16 mouse cellular contexts compared by ENCODE assay signal in the genomic region with DNA sequence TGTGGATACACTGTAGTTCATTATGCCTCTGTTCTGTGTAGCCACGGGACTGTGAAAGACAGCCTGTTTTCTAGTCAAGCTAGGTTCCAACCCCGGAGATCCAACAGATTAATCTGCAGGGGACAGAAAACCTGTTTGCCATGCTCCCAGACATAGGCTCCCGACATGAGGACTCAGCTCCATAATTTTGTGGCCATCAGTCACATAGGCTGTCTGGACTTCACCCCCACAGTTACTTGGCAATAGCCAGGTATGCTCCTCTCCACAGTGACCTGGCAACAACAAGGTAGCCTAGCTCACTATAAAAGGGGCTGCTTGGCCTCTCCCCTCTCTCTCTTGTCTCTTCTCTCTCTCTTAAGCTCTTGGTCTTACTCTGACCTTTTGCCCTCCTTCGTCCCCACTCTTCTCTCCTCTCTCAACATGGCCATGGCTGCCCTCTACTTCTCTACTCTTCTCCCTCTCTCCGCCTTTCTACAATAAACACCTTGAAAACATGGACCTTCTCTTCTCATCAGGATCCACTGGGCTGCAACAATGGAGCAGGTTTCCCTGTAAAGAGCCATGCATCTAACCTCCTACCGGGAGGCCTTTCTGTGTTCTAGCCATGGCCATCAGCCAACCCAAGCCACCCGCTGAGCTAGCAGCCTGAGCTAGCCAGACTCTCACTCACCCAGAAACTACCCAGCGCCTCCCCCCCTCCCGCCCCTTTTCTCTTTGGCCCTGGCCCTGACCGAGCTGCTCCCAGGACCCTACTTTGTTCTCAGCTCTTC. TPM values are rescaled to one million over a fixed set of nuclear protein-coding genes. Genes with fewer than 3 reads are reported as not detected.
"Had no signal": no experiment of that assay in that cellular context is flagged by ENCODE, and none has a peak within 500 bp of the region (broad histone marks: within the 10 kb centered on the region; RNA-seq: fewer than 3 reads in every experiment).

No protein-coding gene starts in this region.

- DNase-seq: kidney, adult 8-10 months; lung, embryonic 14.5 days; lung, postnatal 10 days; lung, postnatal 4 days; midbrain, embryonic 14.5 days; right cerebral cortex, adult 18-20 months; right cerebral cortex, postnatal 25 days; thymus, adult 18-20 months; thymus, postnatal 14 days had no signal

- H3K9ac ChIP-seq: liver, embryonic 12.5 days; lung, embryonic 14.5 days; neural tube, embryonic 15.5 days had no signal

- H3K9me3 ChIP-seq: limb, embryonic 10.5 days; liver, embryonic 12.5 days; neural tube, embryonic 15.5 days had no signal

- H3K4me3 ChIP-seq: limb, embryonic 10.5 days; liver, embryonic 12.5 days; midbrain, embryonic 10.5 days; myocyte; neural tube, embryonic 15.5 days had no signal

- ATAC-seq: liver, embryonic 12.5 days had no signal

- H3K27me3 ChIP-seq: liver, embryonic 12.5 days; neural tube, embryonic 15.5 days had no signal

- H3K36me3 ChIP-seq: limb, embryonic 10.5 days; liver, embryonic 12.5 days; midbrain, embryonic 10.5 days; neural tube, embryonic 15.5 days had no signal

- H3K27ac ChIP-seq: kidney, postnatal 0 days; limb, embryonic 10.5 days; liver, embryonic 12.5 days; midbrain, embryonic 10.5 days; neural tube, embryonic 15.5 days had no signal

- H3K4me2 ChIP-seq: liver, embryonic 12.5 days; lung, embryonic 14.5 days; neural tube, embryonic 15.5 days had no signal

- H3K4me1 ChIP-seq: limb, embryonic 10.5 days; liver, embryonic 12.5 days; midbrain, embryonic 10.5 days; neural tube, embryonic 15.5 days had no signal

RNA-seq across cellular contexts. Expression of gene 4930578C19Rik, which starts 49.9 kb away (rescaled TPM):
- polyA plus RNA-seq: liver, embryonic 12.5 days; liver, embryonic 16.5 days; myocyte had no signal
